Mouse (Mus musculus) CD4-positive, CD25-positive, alpha-beta regulatory T cell, adult 2 months (primary cell): ENCODE results near the gene Thap7.

Source experiments
- DNase-seq: peaks from one replicate; pipeline ENCODE4 v3.0.0-alpha.2; 2012; ENCODE audit warnings: low read depth, low spot score

Gene Thap7

GRCm38 (mm10) chr16:17532271-17532670 lies 1.3 kb upstream of the Thap7 start:
- DNase-seq: peak; percentile 33

- DNase-seq: no peak
Measured at GRCm38 (mm10) chr16:17529981-17530586, 852 bp downstream of the Thap7 start.

GRCm38 (mm10) chr16:17528276-17528675 lies 2.7 kb downstream of the Thap7 start:
- DNase-seq: no peak

GRCm38 (mm10) chr16:17527606-17528005 lies 3.3 kb downstream of the Thap7 start:
- no peak for DNase-seq

GRCm38 (mm10) chr16:17526223-17526622 lies 4.7 kb downstream of the Thap7 start:
- DNase-seq: no peak

- DNase-seq: no peak
Measured at GRCm38 (mm10) chr16:17525524-17525923, 5.4 kb downstream of the Thap7 start.

GRCm38 (mm10) chr16:17524156-17524555 lies 6.8 kb downstream of the Thap7 start:
- no peak for DNase-seq

GRCm38 (mm10) chr16:17518910-17519309 lies 12.0 kb downstream of the Thap7 start:
- no peak for DNase-seq

GRCm38 (mm10) chr16:17511431-17511830 lies 19.5 kb downstream of the Thap7 start:
- DNase-seq: no peak

- no peak for DNase-seq
Measured at GRCm38 (mm10) chr16:17510686-17511085, 20.2 kb downstream of the Thap7 start.

GRCm38 (mm10) chr16:17510143-17510542 lies 20.8 kb downstream of the Thap7 start:
- DNase-seq: no peak

GRCm38 (mm10) chr16:17509240-17509597 lies 21.7 kb downstream of the Thap7 start:
- DNase-seq: no peak

- peak; percentile 90 for DNase-seq
Measured at GRCm38 (mm10) chr16:17508546-17509239, 22.2 kb downstream of the Thap7 start, which contains the start of gene Lztr1. Gene Lztr1, plus strand, starts transcription at chr16:17508688.

GRCm38 (mm10) chr16:17508031-17508430 lies 22.9 kb downstream of the Thap7 start:
- DNase-seq: peak; percentile 29

- DNase-seq: no peak
Measured at GRCm38 (mm10) chr16:17507018-17507552, 23.9 kb downstream of the Thap7 start.

GRCm38 (mm10) chr16:17502681-17503080 lies 28.3 kb downstream of the Thap7 start:
- no peak for DNase-seq

GRCm38 (mm10) chr16:17499249-17499883 lies 31.6 kb downstream of the Thap7 start:
- DNase-seq: no peak

- DNase-seq: no peak
Measured at GRCm38 (mm10) chr16:17496499-17497305, 34.2 kb downstream of the Thap7 start.

GRCm38 (mm10) chr16:17491896-17492561 lies 38.9 kb downstream of the Thap7 start:
- no peak for DNase-seq

GRCm38 (mm10) chr16:17491154-17491553 lies 39.8 kb downstream of the Thap7 start:
- DNase-seq: no peak

- DNase-seq: peak; percentile 32
Measured at GRCm38 (mm10) chr16:17489469-17490111, 41.3 kb downstream of the Thap7 start, which contains the start of gene Aifm3. Gene Aifm3, plus strand, starts transcription at chr16:17489611.
